Mouse (Mus musculus) right cerebral cortex, adult 18-20 months (tissue): ENCODE measurements around the gene Slc35b4.

Experiments used
- DNase-seq: peaks from one replicate; pipeline ENCODE4 v3.0.0; 2022; ENCODE audit warnings: mixed read lengths

Slc35b4 gene

GRCm38 (mm10) chr6:34176864-34177247 is at the start of gene Slc35b4:
Slc35b4 (minus strand) TSS chr6:34177111.
- DNase-seq = peak; percentile 97

GRCm38 (mm10) chr6:34225004-34225599 is 48.2 kb upstream of the Slc35b4 start:
- DNase-seq = no peak

GRCm38 (mm10) chr6:34216450-34217319 is 39.8 kb upstream of the Slc35b4 start:
- DNase-seq = no peak

GRCm38 (mm10) chr6:34205754-34206153 is 28.8 kb upstream of the Slc35b4 start:
- DNase-seq = no peak

- peak; percentile 40 for DNase-seq
Measured at GRCm38 (mm10) chr6:34204971-34205572, 28.2 kb upstream of the Slc35b4 start.

- DNase-seq = no peak
Measured at GRCm38 (mm10) chr6:34203503-34203902, 26.6 kb upstream of the Slc35b4 start.

GRCm38 (mm10) chr6:34194981-34195380 is 18.1 kb upstream of the Slc35b4 start:
- no peak for DNase-seq

GRCm38 (mm10) chr6:34193708-34194475 is 17.0 kb upstream of the Slc35b4 start:
- peak; percentile 52 for DNase-seq

- no peak for DNase-seq
Measured at GRCm38 (mm10) chr6:34191401-34191800, 14.5 kb upstream of the Slc35b4 start.

GRCm38 (mm10) chr6:34189494-34189893 is 12.6 kb upstream of the Slc35b4 start:
- DNase-seq = no peak

- no peak for DNase-seq
Measured at GRCm38 (mm10) chr6:34187986-34188599, 11.2 kb upstream of the Slc35b4 start.

- no peak for DNase-seq
Measured at GRCm38 (mm10) chr6:34187273-34187863, 10.5 kb upstream of the Slc35b4 start.

- no peak for DNase-seq
Measured at GRCm38 (mm10) chr6:34183326-34183725, 6.4 kb upstream of the Slc35b4 start.

- no peak for DNase-seq
Measured at GRCm38 (mm10) chr6:34181961-34182360, 5.0 kb upstream of the Slc35b4 start.

GRCm38 (mm10) chr6:34179911-34180310 is 3.0 kb upstream of the Slc35b4 start:
- no peak for DNase-seq

GRCm38 (mm10) chr6:34179007-34179406 is 2.1 kb upstream of the Slc35b4 start:
- DNase-seq = no peak

GRCm38 (mm10) chr6:34176111-34176863 is 624 bp downstream of the Slc35b4 start:
- DNase-seq = no peak

- DNase-seq = no peak
Measured at GRCm38 (mm10) chr6:34174715-34175114, 2.2 kb downstream of the Slc35b4 start.

- no peak for DNase-seq
Measured at GRCm38 (mm10) chr6:34173251-34173650, 3.7 kb downstream of the Slc35b4 start.

GRCm38 (mm10) chr6:34171748-34172457 is 5.0 kb downstream of the Slc35b4 start:
- DNase-seq = no peak
